Mouse (Mus musculus): ENCODE measurements around the gene Rnf168.

Gene Rnf168

GRCm38 (mm10) chr16:32312859-32313258 is 35.6 kb downstream of the Rnf168 start:
- no peak for DNase-seq (ENCODE audit: low read depth)

- DNase-seq (ENCODE audit: low read depth) = no peak
Observed at GRCm38 (mm10) chr16:32316601-32317000, 39.3 kb downstream of the Rnf168 start.

GRCm38 (mm10) chr16:32323953-32324352 is 46.7 kb downstream of the Rnf168 start:
- DNase-seq (ENCODE audit: low read depth) = no peak

GRCm38 (mm10) chr16:32330876-32331670 is 53.8 kb downstream of the Rnf168 start:
- no peak for DNase-seq (ENCODE audit: low read depth)

GRCm38 (mm10) chr16:32332040-32332555 is 54.8 kb downstream of the Rnf168 start, which contains the start of gene Ubxn7:
TSS of gene Ubxn7 (plus strand) at chr16:32332257.
- peak; percentile 99 for DNase-seq (ENCODE audit: low read depth)

- peak; percentile 70 for DNase-seq (ENCODE audit: low read depth)
Observed at GRCm38 (mm10) chr16:32332556-32333511, 55.6 kb downstream of the Rnf168 start.

- no peak for DNase-seq (ENCODE audit: low read depth)
Observed at GRCm38 (mm10) chr16:32335146-32335545, 57.9 kb downstream of the Rnf168 start.

GRCm38 (mm10) chr16:32336026-32336780 is 58.9 kb downstream of the Rnf168 start:
- no peak for DNase-seq (ENCODE audit: low read depth)

GRCm38 (mm10) chr16:32337001-32337400 is 59.7 kb downstream of the Rnf168 start:
- DNase-seq (ENCODE audit: low read depth) = no peak

GRCm38 (mm10) chr16:32340451-32340850 is 63.2 kb downstream of the Rnf168 start:
- no peak for DNase-seq (ENCODE audit: low read depth)

- peak; percentile 40 for DNase-seq (ENCODE audit: low read depth)
Observed at GRCm38 (mm10) chr16:32345521-32345920, 68.3 kb downstream of the Rnf168 start.

- DNase-seq (ENCODE audit: low read depth) = no peak
Observed at GRCm38 (mm10) chr16:32350776-32351175, 73.5 kb downstream of the Rnf168 start.
